Mouse (Mus musculus) spleen, postnatal 10 days (tissue): Measurements from ENCODE around the gene Ephb6.

Experiments
- DNase-seq, 2 experiments: peaks; one replicate each; pipeline ENCODE4 v3.0.0; 2021 to 2022; ENCODE audit warnings: low spot score in 2 of 2

Ephb6 gene

DNA sequence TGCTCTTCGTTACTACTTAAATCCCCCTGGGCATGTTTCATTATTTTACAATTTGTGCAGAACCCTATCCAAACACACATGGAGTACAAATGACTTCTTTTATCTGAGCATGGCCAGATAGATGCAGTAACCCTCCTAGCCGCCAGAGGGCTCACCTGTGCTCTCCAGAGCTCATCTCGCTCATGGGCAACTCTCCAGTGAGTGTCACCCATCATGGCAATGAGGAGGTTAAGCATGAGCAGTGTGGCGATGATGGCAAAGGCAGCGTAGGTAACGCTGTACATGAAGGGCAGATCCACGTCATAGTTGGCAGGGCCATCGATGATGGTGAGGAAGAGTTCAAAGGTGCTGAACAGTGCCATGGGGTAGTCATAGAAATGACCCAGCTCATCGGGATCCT lies 17.4 kb downstream of the Ephb6 start:
- peak; percentile 35 to 67 for DNase-seq

DNA sequence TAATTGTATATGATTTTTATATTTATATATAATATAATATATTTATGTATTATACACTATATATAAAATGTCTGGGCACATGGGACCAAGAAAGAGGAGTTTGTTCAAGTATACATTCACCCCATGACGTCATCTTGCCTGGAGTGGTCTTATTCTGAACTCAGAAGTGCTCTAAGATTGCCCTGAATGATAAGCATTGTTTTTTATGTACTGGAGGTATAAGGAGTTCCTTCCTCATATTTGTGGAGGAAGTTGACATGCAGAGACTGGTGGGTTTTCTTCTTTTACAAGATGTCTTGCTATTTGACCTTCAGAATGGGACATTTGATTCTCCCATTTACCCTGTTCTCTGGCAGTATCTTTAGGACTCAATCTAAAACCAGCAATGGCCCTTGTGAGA lies 22.9 kb downstream of the Ephb6 start:
- DNase-seq = no peak

DNA sequence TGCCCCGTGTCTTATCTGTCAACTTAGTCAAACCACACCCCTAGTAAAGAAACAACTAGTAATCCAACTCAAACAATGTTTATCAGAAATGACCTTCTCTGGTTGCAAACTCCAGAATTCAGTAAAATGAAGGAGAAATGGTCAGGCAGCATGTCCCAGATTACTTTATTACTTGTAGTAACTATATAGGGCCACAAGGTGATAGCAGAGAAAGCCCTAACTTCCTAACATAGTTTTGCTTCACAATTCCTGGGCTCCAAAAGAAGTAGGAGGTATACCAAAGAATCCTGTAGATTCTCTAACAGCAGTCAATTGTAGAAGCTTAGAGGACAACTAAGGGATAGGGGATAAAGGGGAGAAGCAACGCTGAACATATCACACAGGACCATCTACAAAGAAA lies 25.5 kb downstream of the Ephb6 start:
- no peak for DNase-seq

DNA sequence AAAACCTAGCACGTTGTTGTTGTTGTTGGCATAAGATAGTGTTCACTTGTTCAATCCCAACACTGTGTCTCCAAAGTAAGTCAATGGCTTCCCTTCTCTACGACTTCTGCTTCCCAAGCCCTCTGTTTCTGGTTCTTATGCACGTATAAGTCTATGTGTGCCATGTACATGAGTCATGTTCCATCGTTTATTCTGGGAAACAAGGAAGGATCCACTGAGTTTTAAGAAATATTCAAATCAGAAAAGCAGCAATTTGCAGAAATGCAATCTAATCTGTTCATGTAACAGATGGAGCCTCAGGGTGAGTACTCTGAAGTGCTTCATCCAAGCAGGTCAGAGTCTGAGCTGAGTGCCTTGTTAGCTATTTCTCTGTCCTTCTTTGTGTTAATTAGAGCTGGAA lies 26.3 kb downstream of the Ephb6 start:
- no peak for DNase-seq

DNA sequence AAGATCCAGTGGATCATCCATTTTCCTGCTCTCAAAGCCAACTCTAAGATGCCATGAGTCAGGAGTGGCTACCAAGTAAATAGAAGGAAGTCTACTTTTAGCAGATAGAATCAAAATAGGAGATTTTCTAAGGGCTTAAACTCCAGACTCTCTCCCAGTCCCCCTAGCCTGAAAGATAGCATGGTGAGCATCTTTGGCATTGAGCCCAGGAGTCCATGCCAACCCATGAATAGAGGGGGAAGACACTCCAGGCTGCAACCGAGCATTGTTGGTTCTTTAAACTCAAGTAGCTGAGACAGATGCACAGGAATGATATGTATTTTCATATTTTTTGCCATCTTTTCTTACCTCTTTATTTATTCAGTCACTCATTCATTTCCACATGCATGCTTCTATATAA lies 29.9 kb downstream of the Ephb6 start:
- no peak for DNase-seq

DNA sequence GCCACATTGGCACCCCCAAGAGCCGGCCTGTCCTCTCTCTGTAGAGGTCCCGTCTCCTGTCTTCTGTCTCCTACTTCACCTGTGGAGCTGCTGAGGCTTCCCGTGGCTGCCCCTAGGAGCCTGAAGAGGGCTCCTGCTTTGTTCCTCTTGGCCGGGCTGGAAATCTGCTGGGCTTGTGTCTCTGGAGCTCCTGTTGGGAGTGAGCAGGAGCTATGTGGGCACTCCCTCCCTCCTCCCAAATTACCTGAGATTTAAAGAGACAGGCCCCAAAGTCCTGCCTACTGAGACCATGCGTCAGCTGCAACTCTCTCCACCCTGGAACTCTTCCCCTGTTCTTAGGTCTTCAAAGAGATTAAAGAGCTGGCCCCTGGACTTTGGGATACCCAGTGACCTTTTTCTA lies 30.9 kb downstream of the Ephb6 start, which contains the start of gene Trpv6:
TSS of gene Trpv6 (minus strand) at position 228 of the 400 bp plus-strand sequence.
- no peak for DNase-seq

DNA sequence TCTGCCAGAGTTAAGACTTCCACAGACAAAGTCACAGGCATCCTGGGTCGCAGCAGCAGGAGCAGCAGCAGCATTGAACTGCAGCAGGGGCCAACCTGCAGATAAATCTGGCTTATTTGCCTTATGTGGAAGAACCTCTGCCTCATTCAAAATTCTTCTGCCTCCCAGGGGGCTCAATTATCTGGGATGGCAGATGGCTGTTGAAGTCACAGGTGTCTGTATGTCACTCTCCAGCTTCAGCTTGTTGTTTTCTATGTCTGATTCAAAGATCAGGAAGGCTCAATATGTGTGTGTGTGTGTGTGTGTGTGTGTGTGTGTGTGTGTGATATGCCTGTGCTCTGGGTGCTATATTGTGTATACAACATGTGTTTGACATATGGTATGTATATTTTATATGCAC lies 32.1 kb downstream of the Ephb6 start:
- no peak for DNase-seq

DNA sequence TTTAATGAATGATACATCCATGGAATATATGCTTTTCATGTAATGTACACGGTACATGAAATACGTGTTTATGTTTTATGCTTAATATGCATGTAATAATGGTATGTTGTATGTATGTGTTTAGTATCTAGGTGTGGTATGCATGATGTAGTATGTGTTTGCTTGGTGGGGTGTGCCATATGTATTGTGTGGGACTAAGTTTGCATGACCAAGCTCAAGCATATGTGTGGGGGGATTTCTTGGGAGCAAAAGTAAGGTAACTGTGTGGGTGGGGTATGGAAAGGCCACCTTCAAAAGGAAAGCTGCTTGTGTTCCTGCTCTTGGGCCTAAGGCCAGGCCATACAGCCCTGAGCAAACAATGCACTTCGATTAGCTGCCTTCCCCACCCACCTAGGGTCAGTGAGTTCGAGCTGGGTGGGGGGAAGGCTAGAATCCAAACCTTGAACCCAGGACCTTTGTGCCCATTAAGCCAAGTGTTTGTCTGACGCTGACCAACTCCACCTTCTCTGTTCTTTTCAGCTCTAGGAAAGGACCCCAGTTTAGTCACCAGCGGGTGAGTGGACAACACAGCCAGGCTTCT lies 32.7 kb downstream of the Ephb6 start:
- DNase-seq = no peak

DNA sequence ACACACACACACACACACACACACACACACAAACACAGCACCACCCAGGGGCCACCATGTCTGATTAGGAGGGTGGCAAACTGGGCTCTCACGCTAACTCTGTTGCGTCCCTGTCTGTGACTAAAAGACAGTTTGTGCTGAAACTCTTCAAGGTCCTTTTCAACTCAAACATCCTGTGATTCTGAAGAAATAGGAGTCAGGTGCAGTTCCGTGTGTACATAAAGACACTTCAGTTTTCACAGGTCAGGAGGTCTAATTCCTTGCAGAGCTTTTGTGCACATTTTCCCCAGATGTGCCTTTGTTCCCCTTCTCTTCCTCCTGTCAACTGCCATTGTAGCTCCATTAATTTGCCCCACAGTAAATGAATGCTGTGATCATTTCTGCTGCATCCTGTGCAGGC lies 35.2 kb downstream of the Ephb6 start:
- DNase-seq = no peak

DNA sequence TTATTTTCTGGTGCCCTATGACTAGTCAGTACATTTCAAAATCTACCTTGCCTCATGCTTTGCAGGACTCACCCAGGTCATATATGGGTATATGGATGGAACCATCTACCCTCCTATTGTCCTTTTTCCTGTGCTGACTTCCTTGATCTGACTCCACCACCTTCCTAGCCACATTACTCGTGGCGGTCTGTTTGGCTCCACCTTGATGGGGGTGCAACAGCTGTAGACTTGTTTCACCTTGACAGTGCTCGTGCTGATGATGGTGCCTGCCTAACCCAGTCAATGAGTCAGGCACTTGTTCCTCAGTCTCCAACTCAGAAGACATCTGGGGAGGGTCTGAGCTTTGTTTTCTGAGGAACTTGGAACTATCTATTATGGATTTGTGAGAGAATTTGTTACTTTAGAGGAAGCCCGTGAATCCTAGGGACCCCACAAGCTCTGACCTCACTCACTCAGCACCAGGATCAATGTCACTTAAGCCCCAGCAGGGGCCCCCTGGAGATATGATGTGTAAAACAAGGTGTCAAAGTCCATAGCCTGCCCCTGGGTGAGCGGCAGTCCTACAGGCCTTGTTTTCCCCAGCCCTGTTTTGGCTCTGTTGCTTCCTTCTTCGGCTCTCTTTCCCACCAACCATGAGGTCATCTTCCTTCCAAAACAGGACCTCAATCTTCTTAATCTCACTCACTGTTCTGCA lies 36.0 kb downstream of the Ephb6 start:
- no peak for DNase-seq

DNA sequence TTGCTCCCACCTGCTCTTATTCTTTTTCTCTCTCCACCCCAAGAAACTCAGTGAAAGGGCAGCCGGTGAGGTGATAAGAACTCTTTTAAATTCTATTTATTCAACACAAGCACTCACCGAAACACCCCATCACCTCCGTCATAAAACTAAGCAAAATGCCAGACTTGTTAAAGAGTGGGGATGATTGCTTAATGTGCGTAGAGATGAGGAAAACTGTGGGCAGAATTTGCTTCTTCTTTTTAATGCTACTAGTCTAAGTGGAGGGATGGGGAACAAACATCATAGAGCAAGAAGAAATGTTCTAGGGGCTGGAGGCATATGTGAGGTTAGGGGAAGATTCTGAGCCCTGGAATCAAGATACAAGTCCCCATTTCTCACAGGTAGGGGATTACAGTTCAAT lies 37.5 kb downstream of the Ephb6 start:
- no peak for DNase-seq

DNA sequence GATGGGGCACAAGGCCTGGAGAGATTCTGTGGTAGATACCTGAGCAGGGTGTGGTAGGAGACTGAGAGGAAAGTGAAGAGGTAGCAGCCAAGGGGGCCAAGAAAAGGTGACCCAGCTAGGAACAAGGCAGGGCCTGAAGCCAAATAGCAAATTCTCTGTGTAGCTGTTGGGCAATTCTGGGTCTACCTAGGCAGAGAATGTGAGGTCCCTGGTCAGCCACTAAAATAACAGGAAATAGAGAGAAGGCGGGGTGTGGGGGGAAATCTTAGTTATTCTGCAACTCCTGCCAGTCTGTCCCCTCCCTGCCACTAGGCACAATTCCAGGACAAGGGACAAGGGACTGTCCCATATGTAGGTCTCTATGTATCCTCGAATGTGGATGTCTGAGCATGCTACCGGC lies 37.9 kb downstream of the Ephb6 start:
- DNase-seq = no peak

DNA sequence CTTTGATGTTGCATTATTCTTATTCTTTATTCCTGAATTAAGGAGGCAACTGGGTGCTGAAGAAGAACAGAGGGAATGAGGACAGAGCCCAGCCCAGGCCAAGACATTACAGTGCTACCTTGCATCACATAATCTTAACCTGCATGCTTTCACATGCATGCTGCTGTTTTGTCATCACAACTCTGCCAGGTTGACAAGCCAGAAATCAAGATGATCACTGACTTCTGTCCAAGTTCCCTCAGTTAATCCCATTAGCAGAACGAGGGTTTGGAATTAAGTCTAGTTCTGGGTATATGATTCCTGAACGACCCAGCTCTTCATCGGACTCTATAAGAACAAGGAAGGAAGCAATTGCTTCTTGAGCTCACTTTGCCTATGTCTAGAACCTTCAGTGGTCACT lies 40.9 kb downstream of the Ephb6 start:
- DNase-seq = no peak

DNA sequence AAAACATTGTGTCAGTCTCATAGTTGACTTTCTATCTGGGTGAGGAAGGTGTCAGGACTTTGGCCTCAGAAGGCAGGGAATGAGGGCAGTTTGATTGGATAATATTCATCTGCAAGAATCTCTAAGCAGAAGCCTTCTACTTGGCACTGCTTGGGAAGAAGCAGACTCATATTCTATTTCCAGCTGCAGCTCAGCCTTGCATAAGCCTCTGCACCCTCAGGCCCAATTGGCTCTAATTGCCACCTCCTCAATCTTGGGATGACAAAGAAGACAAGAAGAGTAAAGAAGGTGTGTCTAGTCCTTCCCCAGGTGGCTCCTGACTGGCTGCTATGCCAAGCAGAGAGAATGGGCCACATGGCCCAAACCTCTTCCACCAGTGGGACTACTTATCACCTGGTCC lies 41.4 kb downstream of the Ephb6 start:
- no peak for DNase-seq

DNA sequence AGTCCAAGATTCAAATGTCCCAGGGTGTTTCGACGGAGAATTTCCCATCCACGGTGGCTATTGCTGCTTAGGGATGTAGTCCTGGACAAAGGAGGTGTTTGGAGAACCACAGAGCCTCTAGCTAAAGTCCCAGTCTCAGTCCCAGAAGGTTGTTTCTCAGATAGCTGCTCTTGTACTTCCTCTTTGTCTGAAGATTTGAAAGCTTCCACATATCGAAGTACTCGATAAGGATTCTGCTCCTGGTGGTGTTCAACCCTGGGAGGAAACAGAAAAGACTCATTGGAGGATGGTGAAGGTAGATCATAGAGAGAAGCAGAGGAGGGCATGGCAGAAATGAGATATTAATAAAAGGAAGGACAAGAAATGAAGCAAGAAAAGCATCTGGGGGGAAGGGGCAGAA lies 47.9 kb downstream of the Ephb6 start:
- DNase-seq = no peak

DNA sequence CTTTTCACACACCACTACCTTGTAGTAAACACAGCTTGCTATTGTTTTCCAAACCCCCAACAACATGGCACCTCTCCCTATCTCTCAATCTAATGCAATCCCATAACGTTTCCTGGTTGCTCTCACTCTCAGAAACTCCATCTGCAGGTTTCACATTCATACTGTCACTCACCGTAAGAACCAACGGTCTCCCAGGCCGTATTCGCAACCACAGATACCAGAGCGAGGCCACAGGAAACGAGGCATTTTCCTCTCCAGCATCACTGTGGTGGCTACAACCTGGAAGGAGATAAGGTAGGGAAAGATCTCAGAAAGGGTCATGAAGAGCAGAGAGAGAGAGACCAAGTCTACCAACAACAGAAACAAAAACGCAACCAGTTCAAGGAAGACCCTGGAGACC lies 49.4 kb downstream of the Ephb6 start:
- DNase-seq = no peak

DNA sequence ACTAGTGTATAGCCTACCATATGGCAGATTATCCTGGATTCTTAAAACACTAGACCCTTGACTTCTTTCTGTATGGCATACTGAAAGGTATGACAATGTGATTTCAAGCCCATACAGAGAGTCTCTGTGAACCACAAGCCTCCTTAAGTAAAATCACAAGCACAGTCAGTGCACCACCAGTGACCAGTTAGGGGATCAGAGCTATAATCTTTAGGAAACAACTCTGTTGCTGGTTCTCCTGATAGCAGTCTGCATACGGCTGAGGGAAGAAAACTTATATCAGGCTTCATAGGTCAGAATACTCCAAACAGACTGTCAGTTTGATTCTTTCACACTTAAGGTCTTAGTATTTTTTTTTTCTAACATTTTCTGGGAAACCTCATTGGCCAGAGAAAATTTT lies 53.2 kb downstream of the Ephb6 start:
- no peak for DNase-seq

DNA sequence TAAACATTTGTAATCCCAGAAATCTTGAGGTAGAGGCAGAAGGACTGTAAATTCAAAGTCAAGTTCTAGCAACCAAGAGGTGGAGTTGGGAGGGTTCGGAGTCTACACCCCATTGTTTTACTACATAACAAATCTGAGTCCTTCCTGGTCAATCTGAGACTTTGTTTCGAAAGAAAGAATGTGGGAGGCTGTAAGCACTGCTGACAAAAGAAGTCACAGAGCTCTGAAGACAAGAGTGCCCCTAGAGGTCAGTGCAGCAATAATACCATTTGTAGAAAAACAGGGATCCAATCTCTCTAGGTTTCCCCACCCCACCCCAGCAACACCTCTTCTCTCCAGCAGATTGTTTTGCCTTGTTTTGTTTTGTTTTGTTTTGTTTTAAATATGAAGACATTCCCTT lies 57.0 kb downstream of the Ephb6 start:
- DNase-seq = no peak
